Mouse (Mus musculus): ENCODE measurements at regions not wholly inside any gene's neighbourhood (a gene's known extent, or its start where the extent isn't known, plus 50 kb on each side); places are given as distances from the start of the nearest gene placed in this dataset.

GRCm38 (mm10) chr13:46222031-46222430, 51.5 kb upstream of the Stmnd1 start:
- 76% methylated on average over 7 of the region's 7 CpGs for WGBS
- DNase-seq (ENCODE audit: low read depth in 1 of 2, low spot score in 2 of 2), result no peak
- Histone ChIP-seq H3K36me3 (ENCODE audit: control insufficient read depth, insufficient read depth, low read length) (no peaks in the 10 kb centered on the region), H3K4me1 (ENCODE audit: control insufficient read depth, insufficient read depth, insufficient read length) (no peaks in the 10 kb centered on the region), H3K27ac (ENCODE audit: insufficient read depth, low read length) (no peak overlapping the region), H3K27me3 (ENCODE audit: control insufficient read depth, insufficient read depth, low read length) (no peaks in the 10 kb centered on the region), H3K4me3 (ENCODE audit: extremely low read depth, insufficient read depth, insufficient read length) (no peak overlapping the region)
- TF ChIP-seq CTCF (IDR thresholded peaks at IDR 0.05; ENCODE audit: extremely low read depth, insufficient read depth, insufficient read length, insufficient replicate concordance) (no peak), POLR2A (IDR thresholded peaks at IDR 0.05; ENCODE audit: low read depth, low read length) (no peak)

GRCm38 (mm10) chr13:46218101-46218701, 55.3 kb upstream of the Stmnd1 start:
- 83% methylated on average over 20 of the region's 20 CpGs for WGBS
- H3K4me1 ChIP-seq (ENCODE audit: control insufficient read depth, insufficient read depth, insufficient read length), result no peaks in the 10 kb centered on the region
- H3K27ac ChIP-seq (ENCODE audit: insufficient read depth, low read length), result no peak overlapping the region
- no peak for DNase-seq (ENCODE audit: low read depth in 1 of 2, low spot score in 2 of 2)
- TF ChIP-seq POLR2A (IDR thresholded peaks at IDR 0.05; ENCODE audit: low read depth, low read length), result no peak
- TF ChIP-seq CTCF (IDR thresholded peaks at IDR 0.05; ENCODE audit: extremely low read depth, insufficient read depth, insufficient read length, insufficient replicate concordance), result no peak
- H3K27me3 ChIP-seq (ENCODE audit: control insufficient read depth, insufficient read depth, low read length), result no peaks in the 10 kb centered on the region
- no peaks in the 10 kb centered on the region for H3K36me3 ChIP-seq (ENCODE audit: control insufficient read depth, insufficient read depth, low read length)
- no peak overlapping the region for H3K4me3 ChIP-seq (ENCODE audit: extremely low read depth, insufficient read depth, insufficient read length)

GRCm38 (mm10) chr13:46216954-46217838, 56.3 kb upstream of the Stmnd1 start:
- Histone ChIP-seq H3K36me3 (ENCODE audit: control insufficient read depth, insufficient read depth, low read length) (no peaks in the 10 kb centered on the region), H3K27me3 (ENCODE audit: control insufficient read depth, insufficient read depth, low read length) (no peaks in the 10 kb centered on the region), H3K4me3 (ENCODE audit: extremely low read depth, insufficient read depth, insufficient read length) (no peak overlapping the region), H3K27ac (ENCODE audit: insufficient read depth, low read length) (no peak overlapping the region), H3K4me1 (ENCODE audit: control insufficient read depth, insufficient read depth, insufficient read length) (no peaks in the 10 kb centered on the region)
- DNase-seq (ENCODE audit: low read depth in 1 of 2, low spot score in 2 of 2), result no peak
- 79% methylated on average over 9 of the region's 9 CpGs for WGBS
- no peak for TF ChIP-seq CTCF (IDR thresholded peaks at IDR 0.05; ENCODE audit: extremely low read depth, insufficient read depth, insufficient read length, insufficient replicate concordance)
- no peak for TF ChIP-seq POLR2A (IDR thresholded peaks at IDR 0.05; ENCODE audit: low read depth, low read length)

- no peak for DNase-seq (ENCODE audit: low read depth in 1 of 2, low spot score in 2 of 2)
- H3K36me3 ChIP-seq (ENCODE audit: control insufficient read depth, insufficient read depth, low read length), result no peaks in the 10 kb centered on the region
- H3K4me3 ChIP-seq (ENCODE audit: extremely low read depth, insufficient read depth, insufficient read length), result no peak overlapping the region
- no peaks in the 10 kb centered on the region for H3K27me3 ChIP-seq (ENCODE audit: control insufficient read depth, insufficient read depth, low read length)
- 90% methylated on average over 3 of the region's 3 CpGs for WGBS
- TF ChIP-seq CTCF (IDR thresholded peaks at IDR 0.05; ENCODE audit: extremely low read depth, insufficient read depth, insufficient read length, insufficient replicate concordance) (no peak), POLR2A (IDR thresholded peaks at IDR 0.05; ENCODE audit: low read depth, low read length) (no peak)
- H3K27ac ChIP-seq (ENCODE audit: insufficient read depth, low read length), result no peak overlapping the region
- no peaks in the 10 kb centered on the region for H3K4me1 ChIP-seq (ENCODE audit: control insufficient read depth, insufficient read depth, insufficient read length)
Observed at GRCm38 (mm10) chr13:46203551-46203950, 70.0 kb upstream of the Stmnd1 start.

GRCm38 (mm10) chr13:46202586-46202985, 70.9 kb upstream of the Stmnd1 start:
- WGBS, result 89% methylated on average over 6 of the region's 6 CpGs
- TF ChIP-seq CTCF (IDR thresholded peaks at IDR 0.05; ENCODE audit: extremely low read depth, insufficient read depth, insufficient read length, insufficient replicate concordance) (no peak), POLR2A (IDR thresholded peaks at IDR 0.05; ENCODE audit: low read depth, low read length) (no peak)
- Histone ChIP-seq H3K4me1 (ENCODE audit: control insufficient read depth, insufficient read depth, insufficient read length) (no peaks in the 10 kb centered on the region), H3K27me3 (ENCODE audit: control insufficient read depth, insufficient read depth, low read length) (no peaks in the 10 kb centered on the region), H3K27ac (ENCODE audit: insufficient read depth, low read length) (no peak overlapping the region), H3K36me3 (ENCODE audit: control insufficient read depth, insufficient read depth, low read length) (no peaks in the 10 kb centered on the region), H3K4me3 (ENCODE audit: extremely low read depth, insufficient read depth, insufficient read length) (no peak overlapping the region)
- DNase-seq (ENCODE audit: low read depth in 1 of 2, low spot score in 2 of 2), result no peak

- TF ChIP-seq POLR2A (IDR thresholded peaks at IDR 0.05; ENCODE audit: low read depth, low read length) (no peak), CTCF (IDR thresholded peaks at IDR 0.05; ENCODE audit: extremely low read depth, insufficient read depth, insufficient read length, insufficient replicate concordance) (no peak)
- H3K4me1 ChIP-seq (ENCODE audit: control insufficient read depth, insufficient read depth, insufficient read length), result no peaks in the 10 kb centered on the region
- no peak for DNase-seq (ENCODE audit: low read depth in 1 of 2, low spot score in 2 of 2)
- no peaks in the 10 kb centered on the region for H3K27me3 ChIP-seq (ENCODE audit: control insufficient read depth, insufficient read depth, low read length)
- H3K27ac ChIP-seq (ENCODE audit: insufficient read depth, low read length), result no peak overlapping the region
- no peak overlapping the region for H3K4me3 ChIP-seq (ENCODE audit: extremely low read depth, insufficient read depth, insufficient read length)
- 93% methylated on average over 14 of the region's 14 CpGs for WGBS
- H3K36me3 ChIP-seq (ENCODE audit: control insufficient read depth, insufficient read depth, low read length), result no peaks in the 10 kb centered on the region
Observed at GRCm38 (mm10) chr13:46201029-46201599, 72.4 kb upstream of the Stmnd1 start.

Measured in spleen, adult 2 months (tissue).